Mouse (Mus musculus): ENCODE measurements around the gene Wdr43. TPM values are rescaled to one million over a fixed set of nuclear protein-coding genes. Genes with fewer than 3 reads are reported as not detected.

Gene Wdr43
- polyA plus RNA-seq, 1 experiment from 2014 or later = 104 TPM

Other genes with a start within 250 kb of the Wdr43 start
- gene Gm4707, start 156.0 kb upstream of the Wdr43 start, polyA plus RNA-seq (2014; fragmentation: Nextera tagmentation; extraction: Ambion mirVana) = 1.5 and 1.6 TPM in 2 replicates
- 87.8 and 90.7 TPM in 2 replicates for gene Smchd1, start 140.6 kb upstream of the Wdr43 start, polyA plus RNA-seq (2014; fragmentation: Nextera tagmentation; extraction: Ambion mirVana)
- 60.9 and 76.3 TPM in 2 replicates for gene Ndc80, start 89.0 kb upstream of the Wdr43 start, polyA plus RNA-seq (2014; fragmentation: Nextera tagmentation; extraction: Ambion mirVana)
- 0.74 and 1.4 TPM in 2 replicates for gene Spdya, start 63.8 kb upstream of the Wdr43 start, polyA plus RNA-seq (2014; fragmentation: Nextera tagmentation; extraction: Ambion mirVana)
- not detected in 2 replicates for gene Togaram2, start 57.4 kb downstream of the Wdr43 start, polyA plus RNA-seq (2014; fragmentation: Nextera tagmentation; extraction: Ambion mirVana)
- not detected in 2 replicates for gene Pcare, start 137.0 kb downstream of the Wdr43 start, polyA plus RNA-seq (2014; fragmentation: Nextera tagmentation; extraction: Ambion mirVana)
- gene Clip4, start 152.6 kb downstream of the Wdr43 start, polyA plus RNA-seq (2014; fragmentation: Nextera tagmentation; extraction: Ambion mirVana) = 4.4 and 5.0 TPM in 2 replicates

All from embryonic facial prominence, embryonic 11.5 days (tissue).